Mouse (Mus musculus): ENCODE data around the gene Hdac9. TPM values are rescaled to one million over a fixed set of nuclear protein-coding genes. Genes with fewer than 3 reads are reported as not detected.

The Hdac9 gene
- total RNA-seq, 2 experiments from 2014 or later: 46.3 to 47.5 TPM

DNA sequence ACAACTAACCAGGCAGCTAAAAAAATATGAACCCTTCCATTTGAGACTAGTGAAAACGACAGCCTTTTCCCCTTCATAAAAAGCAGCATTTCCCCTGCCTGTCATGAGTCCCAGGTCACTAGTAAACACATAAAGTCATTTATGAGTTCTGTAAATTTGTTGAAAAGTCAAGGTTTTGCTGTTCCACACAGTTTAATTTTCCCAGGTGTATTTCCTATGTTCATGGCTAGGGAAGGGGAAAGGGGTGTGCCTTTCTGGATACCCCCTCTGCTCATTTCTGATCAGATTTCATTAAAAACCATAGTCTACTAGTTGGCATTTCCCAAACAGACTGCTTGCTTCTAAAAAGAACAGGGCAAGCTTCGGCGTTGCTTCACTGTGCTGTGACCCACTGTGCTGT, 509.8 kb downstream of the Hdac9 start:
- intact Hi-C loops (cut with DNase I): no loop called here

DNA sequence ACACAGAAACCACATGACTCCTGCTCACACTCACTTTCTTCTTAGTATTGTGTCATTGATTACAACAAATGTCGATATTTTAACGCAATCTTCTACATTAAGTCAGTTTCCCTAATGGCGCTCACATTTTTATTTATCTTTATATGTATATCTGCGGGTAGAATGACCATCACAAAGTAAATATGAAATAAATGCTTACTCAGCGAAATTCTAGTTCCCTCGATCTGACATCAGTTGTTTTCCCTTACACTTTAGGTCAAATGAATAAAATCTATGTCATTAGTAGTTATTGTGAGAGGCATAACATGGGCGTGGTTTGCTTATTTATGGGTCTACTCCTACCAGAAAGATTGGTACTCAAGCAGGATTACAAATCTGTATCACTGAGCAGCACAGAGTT, 514.8 kb downstream of the Hdac9 start:
- DNase-seq: no peak

More for the DNA sequence above, 509.8 kb downstream of the Hdac9 start:
- no peak for DNase-seq

DNA sequence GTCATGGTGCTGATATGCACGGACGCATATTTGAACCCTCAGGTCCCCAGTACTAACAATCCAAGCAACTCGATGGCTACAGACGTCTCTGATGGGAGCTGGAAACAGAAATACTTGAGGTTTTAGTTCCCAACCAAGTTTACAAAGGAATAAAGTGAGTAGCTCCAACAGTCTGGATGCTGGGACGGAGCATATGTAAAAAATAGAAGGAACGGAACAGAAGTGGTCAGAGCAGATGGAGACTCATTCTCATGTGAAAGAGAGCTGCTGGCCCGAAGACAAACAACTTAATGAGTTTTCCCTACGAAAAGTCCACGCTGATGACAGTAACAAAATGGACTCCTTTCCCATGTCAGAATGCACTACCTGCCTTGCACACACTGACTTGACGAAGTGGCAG, 518.3 kb downstream of the Hdac9 start:
- no peak for DNase-seq
- intact Hi-C loops (cut with DNase I): no loop called here

More for the DNA sequence above, 514.8 kb downstream of the Hdac9 start:
- intact Hi-C loops (cut with DNase I): no loop called here

DNA sequence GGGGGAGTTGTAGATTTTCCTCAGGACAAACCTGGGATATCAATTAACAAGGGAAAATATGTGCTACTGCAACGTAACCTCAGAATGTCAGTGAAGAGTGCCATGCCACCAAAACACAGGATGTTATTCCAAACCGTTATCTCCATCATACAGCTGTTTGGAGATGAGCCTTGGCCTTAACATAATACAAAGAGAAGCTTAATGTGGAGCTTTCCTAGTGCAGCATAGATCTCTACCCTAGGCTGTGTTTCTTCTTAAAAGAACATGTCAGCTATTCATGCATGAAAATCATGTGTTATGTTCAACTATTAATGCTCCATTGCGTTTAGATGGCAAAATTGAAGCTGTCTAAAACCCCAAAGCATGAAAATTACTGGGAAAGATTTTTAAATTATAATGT, 522.6 kb downstream of the Hdac9 start:
- no peak for DNase-seq
- intact Hi-C loops (cut with DNase I): no loop called here

DNA sequence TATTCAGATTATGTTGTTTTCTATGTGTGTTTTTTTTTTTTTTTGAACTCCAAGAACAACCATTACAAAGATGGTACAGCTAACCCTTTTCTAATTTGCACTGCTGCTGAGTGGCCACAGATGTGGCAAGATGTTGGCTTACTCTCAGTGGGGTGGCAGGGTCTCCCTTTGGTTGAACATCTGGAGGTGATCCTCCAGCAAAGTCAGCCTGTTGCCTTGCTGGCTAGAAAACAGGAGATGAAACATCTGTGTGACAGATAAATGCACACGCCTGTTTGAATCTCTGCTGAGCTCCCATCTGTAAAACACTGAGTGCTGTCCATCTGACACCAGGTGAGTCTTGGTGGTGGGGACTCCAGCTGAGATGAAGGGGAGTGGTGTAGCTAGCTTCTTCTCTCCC, 537.2 kb downstream of the Hdac9 start:
- no peak for DNase-seq
- intact Hi-C loops (cut with DNase I): no loop called here

DNA sequence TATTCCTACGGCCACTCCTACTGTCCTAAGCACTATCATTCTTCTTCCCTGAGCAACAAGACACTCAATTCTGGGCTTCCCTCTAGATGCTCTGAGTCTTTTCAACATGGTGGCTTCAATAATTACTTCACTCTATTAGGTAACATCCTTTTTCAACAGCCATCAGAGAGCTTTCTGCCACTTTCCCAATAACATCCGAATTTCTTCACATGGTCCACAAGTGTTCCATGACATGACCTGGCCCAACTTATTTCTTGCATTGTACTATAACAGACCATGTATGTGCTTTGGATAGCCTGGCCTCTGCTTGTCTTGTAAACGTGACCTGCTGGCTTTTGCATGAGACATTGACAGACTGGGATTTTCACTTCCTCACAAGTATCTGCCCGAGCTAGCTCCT, 538.3 kb downstream of the Hdac9 start:
- no peak for DNase-seq
- intact Hi-C loops (cut with DNase I): no loop called here

DNA sequence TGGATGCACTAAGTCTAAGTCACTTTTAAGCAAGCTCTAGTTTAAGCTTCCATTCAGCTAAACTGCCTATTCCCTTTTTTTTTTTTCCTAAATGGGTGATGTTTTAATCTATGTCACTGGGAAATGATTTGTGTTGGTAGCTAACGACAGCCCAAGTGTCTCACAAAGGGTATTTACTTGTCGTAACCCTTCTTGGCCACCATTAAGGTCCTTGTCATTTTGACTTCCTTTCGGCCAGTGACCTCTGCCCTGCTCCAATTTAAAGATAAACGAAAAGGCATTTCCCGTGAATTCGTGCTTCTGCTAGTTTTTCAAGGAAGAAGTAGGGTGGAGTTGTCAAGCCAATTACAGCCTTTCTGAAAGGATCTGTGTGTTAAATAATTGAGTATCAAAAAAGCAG, 565.0 kb downstream of the Hdac9 start:
- intact Hi-C loops (cut with DNase I): no loop called here
- no peak for DNase-seq

DNA sequence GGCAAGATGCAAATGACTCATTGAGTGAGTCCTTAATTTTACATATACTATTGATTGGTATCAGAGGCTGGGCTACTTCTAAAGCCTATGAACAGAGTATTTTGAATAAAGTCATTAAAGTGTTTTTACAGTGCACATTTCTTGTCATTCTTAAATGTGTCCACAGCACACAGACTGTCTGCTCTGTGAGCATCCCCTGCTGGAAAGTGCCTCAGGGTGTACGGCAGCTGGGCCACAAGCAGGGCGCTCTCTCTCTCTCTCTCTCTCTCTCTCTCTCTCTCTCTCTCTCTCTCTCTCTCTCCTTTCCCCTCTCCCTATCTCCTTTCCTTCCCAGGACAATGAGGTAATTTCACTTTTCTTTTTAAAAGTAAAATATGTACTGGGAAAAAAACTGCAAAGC, 569.4 kb downstream of the Hdac9 start:
- intact Hi-C loops (cut with DNase I): no loop called here
- DNase-seq: no peak

DNA sequence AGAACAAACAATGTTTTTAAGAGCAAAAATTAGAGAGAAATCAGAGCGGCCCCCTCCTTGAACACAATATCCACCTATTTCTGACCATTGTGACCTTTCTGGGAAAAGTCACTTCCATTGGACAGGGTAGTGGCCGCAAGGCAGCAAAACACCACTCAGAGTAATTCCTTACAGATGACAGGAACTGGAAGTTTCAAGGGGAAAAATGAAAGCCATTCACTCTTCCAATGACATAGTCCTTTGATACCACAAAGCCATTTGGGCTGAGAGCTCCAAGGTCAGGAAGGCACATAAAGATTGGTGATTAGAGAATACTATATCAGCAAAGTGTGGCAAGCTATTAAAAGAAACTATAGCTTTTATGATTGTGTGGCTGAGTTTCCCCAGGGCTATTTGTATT, 574.1 kb downstream of the Hdac9 start:
- intact Hi-C loops (cut with DNase I): no loop called here
- no peak for DNase-seq

DNA sequence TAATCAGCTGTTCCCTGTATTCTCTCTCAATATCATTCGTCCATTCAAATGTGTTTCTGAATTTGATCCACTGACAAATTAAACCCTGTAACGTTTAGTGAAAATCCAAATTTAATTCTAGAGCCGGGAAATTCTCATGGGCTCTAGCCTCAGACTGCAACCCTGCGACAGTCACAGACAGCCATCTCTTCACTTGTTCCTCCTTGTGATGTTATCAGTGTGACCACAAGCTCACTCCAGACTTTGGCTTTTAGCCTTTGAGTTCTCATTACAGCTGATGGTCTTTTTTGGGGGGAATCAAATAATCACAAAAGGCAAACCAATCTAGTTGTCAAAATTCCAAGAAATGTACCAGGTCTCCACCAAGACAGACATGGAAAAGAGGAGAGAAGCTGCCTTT, 578.0 kb downstream of the Hdac9 start:
- no peak for DNase-seq
- intact Hi-C loops (cut with DNase I): loop anchor here (5.0 kb wide), 1 partner anchor 318 kb away; no protein-coding TSS in a partner anchor

DNA sequence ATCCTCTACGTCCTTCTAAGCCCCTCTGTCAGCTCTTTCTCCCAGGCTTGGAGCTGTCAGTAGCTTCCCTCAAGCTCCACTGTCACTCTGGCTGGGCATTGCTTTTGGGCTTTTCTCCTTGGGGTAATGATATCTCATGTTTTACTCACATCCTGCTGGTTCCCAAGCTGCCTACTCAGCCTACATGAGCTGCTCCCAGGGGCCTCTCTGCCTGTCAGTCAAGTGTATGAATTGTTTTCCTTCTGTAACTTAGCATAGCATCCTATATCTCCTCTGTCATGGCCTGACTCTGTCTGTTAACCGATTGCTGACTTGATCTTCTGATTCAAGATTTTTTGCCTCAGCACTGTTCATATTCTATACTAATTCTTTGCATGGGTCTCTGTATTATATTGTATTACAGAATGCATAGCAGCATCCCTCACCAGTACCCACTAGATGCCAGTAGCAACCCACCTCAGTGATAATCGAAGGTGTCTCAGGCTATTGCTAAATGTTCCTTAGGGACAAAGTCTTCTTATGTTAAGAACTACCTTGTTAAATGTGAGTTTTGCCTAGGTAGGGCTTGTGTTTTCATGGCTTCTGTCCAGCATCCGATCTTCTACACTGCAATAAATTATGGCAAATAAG, 582.3 kb downstream of the Hdac9 start:
- no peak for DNase-seq
- intact Hi-C loops (cut with DNase I): loop anchor here (5.0 kb wide), 1 partner anchor 323 kb away; no protein-coding TSS in a partner anchor

DNA sequence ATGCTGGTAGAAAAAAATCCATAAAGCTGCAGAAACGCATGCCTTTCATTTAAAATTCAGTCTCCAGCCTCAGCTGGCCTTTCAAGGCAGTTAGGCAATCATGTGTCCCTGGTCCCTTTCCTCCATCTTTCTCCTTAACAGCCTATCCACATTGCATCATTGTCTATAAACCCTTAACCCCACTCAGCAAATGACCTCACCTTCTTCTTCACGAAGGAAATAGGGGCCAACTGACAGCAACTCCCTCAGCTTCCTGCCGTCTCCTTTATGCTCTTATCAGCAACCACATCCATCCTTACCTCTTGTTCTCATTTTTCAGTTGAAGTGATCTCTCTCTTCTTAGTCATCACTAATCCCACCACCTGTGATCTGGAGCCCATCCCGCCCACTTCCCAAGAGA, 584.0 kb downstream of the Hdac9 start:
- DNase-seq: no peak
- intact Hi-C loops (cut with DNase I): no loop called here

DNA sequence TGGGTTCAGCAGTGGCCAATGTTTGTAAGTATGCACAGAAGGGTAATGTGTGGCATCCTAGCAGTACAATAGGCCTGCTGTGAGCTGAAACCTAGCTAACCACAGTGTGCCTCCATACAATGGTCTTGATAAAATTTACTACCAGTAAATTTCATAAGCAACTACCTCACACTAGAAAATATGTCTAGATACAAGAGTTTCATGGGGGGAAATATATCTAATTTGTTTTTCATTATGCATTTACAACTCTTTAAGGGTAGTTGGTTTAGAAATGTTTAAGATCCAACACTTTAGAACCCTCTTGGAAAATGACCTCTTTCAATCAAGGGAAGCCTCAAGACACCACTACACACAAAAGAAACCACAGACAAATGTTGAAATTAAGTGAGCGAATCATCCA, 589.8 kb downstream of the Hdac9 start:
- intact Hi-C loops (cut with DNase I): no loop called here
- no peak for DNase-seq

DNA sequence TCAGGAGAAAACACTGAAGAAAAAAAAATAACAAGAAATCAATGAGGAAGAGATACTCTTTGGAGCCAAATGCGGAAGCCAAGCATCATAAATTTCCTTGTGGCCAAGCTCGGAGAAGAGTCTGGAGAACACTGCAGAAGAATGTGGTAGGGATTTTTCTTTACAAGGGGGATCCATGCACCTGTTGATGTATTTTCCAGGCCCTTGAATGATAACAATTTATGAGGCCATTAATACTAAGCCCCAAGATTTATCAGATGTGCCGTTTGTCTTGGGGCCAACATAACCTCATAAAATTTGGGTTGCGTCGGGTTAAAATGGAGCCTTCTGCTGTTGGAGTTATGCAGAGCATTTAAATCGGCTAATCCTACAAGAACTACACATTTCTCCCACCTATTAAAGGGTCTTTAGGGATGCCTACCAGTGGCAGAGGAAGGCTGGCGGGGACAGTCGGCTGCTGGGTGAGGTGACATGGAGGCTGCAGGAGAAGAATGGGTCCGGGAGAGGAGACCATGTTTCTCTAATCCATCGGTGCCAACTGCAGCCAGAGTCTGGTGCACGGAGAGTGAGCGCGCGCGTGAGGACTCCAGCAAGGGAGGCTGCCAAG, 604.7 kb downstream of the Hdac9 start:
- no peak for DNase-seq
- intact Hi-C loops (cut with DNase I): no loop called here

DNA sequence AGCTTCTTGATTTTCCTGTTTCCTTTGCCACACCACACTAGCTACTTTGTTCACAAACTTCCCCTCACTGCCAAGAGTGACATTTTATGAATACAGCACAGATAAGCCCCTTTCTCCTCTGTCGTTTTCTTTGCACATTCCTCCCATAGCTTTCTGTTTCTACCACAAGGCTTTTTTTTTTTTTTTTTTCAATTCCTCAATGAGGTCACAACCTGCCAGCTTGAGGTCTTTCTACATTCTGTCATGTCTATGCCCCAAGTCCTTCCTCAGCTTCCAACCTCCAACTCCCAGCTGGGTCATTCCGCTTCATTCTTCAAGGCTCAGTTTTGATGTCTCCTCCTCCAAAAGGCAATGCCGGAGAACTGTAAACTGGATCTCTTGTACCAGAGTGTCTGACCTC, 611.4 kb downstream of the Hdac9 start:
- no peak for DNase-seq
- intact Hi-C loops (cut with DNase I): no loop called here

DNA sequence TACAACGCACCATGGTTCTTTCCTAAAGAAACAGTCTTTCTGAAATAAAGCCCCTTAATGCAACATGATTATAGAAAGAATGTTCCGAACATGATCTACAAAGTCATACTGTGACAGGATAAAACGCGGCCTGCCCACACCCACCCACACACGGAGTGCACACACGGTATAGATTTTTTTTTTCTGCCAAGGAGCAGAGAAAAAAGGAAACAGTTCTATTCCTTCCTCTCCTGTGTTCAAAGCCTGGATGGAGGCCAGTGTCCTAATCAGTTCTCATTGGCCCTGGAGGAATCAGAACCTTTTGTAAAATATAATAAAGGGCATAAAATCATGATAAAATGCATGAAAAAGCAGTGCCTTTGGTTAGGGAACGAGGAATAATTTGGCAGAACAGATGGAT, 624.5 kb downstream of the Hdac9 start:
- intact Hi-C loops (cut with DNase I): no loop called here
- DNase-seq: no peak

DNA sequence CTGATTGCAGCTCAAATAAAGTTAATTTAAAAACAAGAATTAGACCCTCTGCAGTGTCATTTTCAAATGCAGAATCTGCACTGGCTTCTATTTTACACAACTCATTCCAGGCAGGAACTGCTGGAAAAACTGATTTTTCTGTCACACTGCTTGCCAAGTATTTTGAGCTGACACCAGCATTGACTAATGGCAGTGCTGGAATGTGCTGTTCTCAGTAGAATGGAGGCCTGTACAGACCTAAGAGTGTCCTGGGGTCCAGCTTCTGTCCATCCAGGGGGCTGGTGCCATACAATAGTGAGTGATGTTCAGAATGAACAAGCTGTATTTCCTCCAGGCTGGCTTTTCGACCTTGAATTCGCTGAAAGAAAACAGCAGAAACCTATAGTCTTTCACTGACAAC, 629.7 kb downstream of the Hdac9 start:
- intact Hi-C loops (cut with DNase I): no loop called here
- DNase-seq: no peak

DNA sequence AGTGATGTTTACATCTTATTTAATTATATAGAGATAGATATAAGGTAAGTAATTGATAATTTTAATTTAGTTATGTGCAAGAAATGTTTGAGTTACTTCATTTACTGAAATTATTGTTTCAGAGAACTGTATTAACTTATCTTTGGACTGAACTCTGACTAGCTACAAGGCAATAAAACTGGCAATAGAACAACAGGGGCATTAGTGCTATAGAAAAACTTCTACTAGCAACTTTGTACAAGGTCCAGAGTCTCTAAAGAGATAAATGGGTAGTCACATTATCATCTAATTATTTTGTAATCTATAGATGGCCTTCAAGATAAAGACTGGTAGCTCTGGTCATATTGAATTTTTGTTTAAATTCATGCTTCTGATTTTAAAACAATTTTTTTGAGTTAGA, 632.0 kb downstream of the Hdac9 start:
- intact Hi-C loops (cut with DNase I): no loop called here
- DNase-seq: no peak

DNA sequence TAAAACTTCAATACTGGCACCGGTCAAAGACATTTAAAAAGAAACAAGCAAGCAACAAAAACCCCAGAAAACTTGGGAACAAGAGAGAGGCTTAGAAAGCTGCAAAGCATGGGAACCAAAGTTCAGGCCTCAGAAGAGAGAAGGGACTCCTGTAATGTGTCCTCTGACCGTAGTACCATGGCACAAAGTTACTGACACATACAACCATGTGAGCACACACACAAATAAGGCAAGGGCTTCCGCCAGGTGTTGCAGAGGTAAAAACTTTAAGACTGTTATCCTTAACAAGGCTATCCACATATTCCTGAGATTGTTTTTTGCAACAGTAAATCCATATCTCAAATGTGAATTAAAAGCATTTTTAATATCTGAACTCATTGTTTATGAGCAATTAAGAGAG, 632.5 kb downstream of the Hdac9 start:
- no peak for DNase-seq
- intact Hi-C loops (cut with DNase I): no loop called here

DNA sequence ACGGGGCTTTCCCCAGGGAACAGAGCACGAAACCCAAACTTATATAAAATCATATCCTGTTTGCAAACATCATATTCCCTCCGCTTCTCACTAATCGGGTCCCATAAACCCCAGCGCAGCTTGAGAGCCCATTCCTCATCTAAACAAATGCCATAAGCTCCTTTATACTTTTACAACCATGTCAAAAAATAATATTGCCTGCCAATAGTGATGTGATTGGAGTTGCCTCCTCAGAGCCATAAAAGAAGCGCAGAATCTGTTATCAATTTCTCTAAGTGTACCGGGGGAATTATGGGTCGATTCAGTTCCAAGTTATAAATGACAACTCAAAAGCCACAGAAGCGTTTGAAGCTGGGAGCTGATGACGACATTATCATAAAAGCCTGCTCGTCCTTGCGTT, 638.1 kb downstream of the Hdac9 start:
- no peak for DNase-seq
- intact Hi-C loops (cut with DNase I): no loop called here

DNA sequence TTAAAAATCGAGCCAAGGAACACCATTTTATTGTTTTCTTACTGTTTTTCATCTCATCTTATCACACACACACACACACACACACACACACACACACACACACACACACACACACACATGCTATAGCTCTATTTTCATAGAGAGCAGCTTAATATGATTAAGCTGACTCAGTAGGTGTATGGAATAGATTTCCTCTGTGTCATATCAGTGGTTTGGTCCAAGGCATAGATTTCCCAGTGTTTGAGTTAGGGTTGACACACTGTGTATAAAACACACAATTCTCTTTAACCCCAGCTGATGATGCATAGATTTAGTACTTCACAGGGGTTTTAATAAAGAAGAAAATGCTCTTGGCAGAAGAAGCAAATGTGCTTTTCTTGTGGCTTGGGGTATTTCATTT, 643.1 kb downstream of the Hdac9 start:
- intact Hi-C loops (cut with DNase I): no loop called here

DNA sequence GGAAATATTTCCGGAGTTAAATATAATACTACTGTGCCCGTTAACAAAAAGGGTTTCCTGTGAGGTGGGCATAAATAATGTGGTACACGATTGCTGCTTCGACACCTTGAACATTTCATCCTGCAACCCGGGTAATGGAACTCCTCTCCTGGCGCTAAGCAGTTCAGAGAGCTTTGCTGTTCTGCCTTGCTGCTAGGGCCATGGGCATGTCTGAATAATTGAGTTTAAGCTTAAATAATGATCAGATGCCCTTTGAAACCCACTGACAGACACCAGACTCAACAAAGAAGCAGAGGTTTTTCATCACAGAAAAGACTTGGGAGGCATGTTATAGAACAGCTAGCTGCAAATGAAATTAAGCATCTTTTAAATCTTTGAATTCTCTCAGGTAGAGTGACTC, 646.8 kb downstream of the Hdac9 start:
- intact Hi-C loops (cut with DNase I): no loop called here
- DNase-seq: no peak

More for the DNA sequence above, 643.1 kb downstream of the Hdac9 start:
- DNase-seq: no peak

Measured in left cerebral cortex, postnatal 4 days (tissue).